Mouse (Mus musculus) limb, embryonic 14.5 days (tissue): ENCODE results near the gene Clip2. TPM values are rescaled to one million over a fixed set of nuclear protein-coding genes. Genes with fewer than 3 reads are reported as not detected.

Experiments
- ATAC-seq: fragments of 200-750 bp; cut with Nextera tagmentation; 2 replicates; pipeline ENCODE4 v1.8.0; 2017; ENCODE audit warnings: low read depth, moderate number of reproducible peaks, moderate TSS enrichment; ENCODE audit not compliant: low FRiP score
- DNase-seq: peaks from one replicate; pipeline ENCODE4 v3.0.0-alpha.2; 2015; ENCODE audit warnings: low spot score
- H3K27ac ChIP-seq: fragments of 300-500 bp; sonication (generic); replicated peaks from 2 replicates; pipeline ENCODE4 v1.5.1; 2014; ENCODE audit warnings: low read depth, mild to moderate bottlenecking, low read length, moderate library complexity, mixed read lengths
- H3K27me3 ChIP-seq: fragments of 300-500 bp; sonication (generic); 2 replicates; pipeline ENCODE4 v1.6.1; 2014; ENCODE audit warnings: low read length, mixed read lengths; ENCODE audit not compliant: control insufficient read depth, insufficient read depth
- H3K36me3 ChIP-seq: fragments of 300-500 bp; sonication (generic); 2 replicates; pipeline ENCODE4 v1.6.1; 2014; ENCODE audit warnings: mild to moderate bottlenecking, low read length, moderate library complexity, mixed read lengths; ENCODE audit not compliant: control insufficient read depth, insufficient read depth
- H3K4me1 ChIP-seq: fragments of 300-500 bp; sonication (generic); 2 replicates; pipeline ENCODE4 v1.6.1; 2014; ENCODE audit warnings: antibody characterized with exemption, low read length, mixed read lengths; ENCODE audit not compliant: control insufficient read depth, insufficient read depth
- H3K4me2 ChIP-seq: fragments of 300-500 bp; sonication (generic); replicated peaks from 2 replicates; pipeline ENCODE4 v1.6.1; 2014; ENCODE audit warnings: low read depth, mild to moderate bottlenecking, low read length, moderate library complexity; ENCODE audit not compliant: severe bottlenecking
- H3K4me3 ChIP-seq: fragments of 300-500 bp; sonication (generic); replicated peaks from 2 replicates; pipeline ENCODE4 v1.5.1; 2014; ENCODE audit warnings: low read length
- H3K9ac ChIP-seq: fragments of 300-500 bp; sonication (generic); 2 replicates; pipeline ENCODE4 v1.6.1; 2014; ENCODE audit warnings: mild to moderate bottlenecking, low read depth, low read length, moderate library complexity; ENCODE audit not compliant: severe bottlenecking
- H3K9me3 ChIP-seq: fragments of 300-500 bp; sonication (generic); 2 replicates; pipeline ENCODE4 v1.6.1; 2016; ENCODE audit warnings: low read length; ENCODE audit not compliant: control insufficient read depth
- POLR2A ChIP-seq: fragments of 200-500 bp; IDR thresholded peaks from 2 replicates; pipeline ENCODE4 v1.8.0; 2012; ENCODE audit warnings: inconsistent platforms, mild to moderate bottlenecking, moderate library complexity, borderline replicate concordance; ENCODE audit not compliant: insufficient read depth, insufficient read length; ENCODE audit errors: extremely low read depth
- WGBS: fragments of 180-500 bp; shearing (Covaris S2); extraction: QIAGEN DNeasy Blood & Tissue Kit; methylation state at CpG from one replicate; pipeline ENCODE4 v1.1.7; 2014; 5-methylcytosine and 5-hydroxymethylcytosine counted together
- polyA plus RNA-seq, 2 experiments: library from polyadenylated mRNA; depleted of rRNA in 1 of 2; stranded (reverse) in 1 of 2; unstranded in 1 of 2; fragments of >200 nt; fragmentation: Nextera tagmentation in 1 of 2; extraction: Ambion mirVana in 1 of 2; gene quantifications; 2 replicates each; pipeline versions ENCODE4 v1.2.1 to v1.2.3; 2012 to 2014

Gene Clip2
- polyA plus RNA-seq, 2 experiments, result 4.7 to 25.5 TPM

DNA sequence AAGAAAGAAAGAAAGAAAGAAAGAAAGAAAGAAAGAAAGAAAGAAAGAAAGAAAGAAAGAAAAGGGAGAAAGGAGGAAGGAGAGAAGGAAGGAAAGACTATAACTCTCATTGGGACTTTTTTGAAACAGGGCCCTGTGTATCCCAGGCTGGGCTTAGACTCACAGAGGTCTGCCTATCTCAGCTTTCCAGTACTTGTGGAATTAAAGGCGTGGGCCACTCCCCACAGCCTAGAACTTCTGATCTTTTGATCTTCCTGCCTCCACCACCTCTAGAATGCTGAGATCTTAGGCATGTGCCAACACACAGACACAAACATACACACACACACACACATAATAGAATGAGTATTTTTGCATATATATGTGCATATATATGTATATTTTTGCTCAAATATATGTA, 87.0 kb downstream of the Clip2 start:
- ATAC-seq (no peak), DNase-seq (no peak)
- Histone ChIP-seq H3K27ac (no peak overlapping the region), H3K4me3 (no peak overlapping the region), H3K9ac (no peak overlapping the region), H3K36me3 (no peaks in the 10 kb centered on the region), H3K9me3 (no peaks in the 10 kb centered on the region), H3K4me2 (no peak overlapping the region), H3K27me3 (no peaks in the 10 kb centered on the region), H3K4me1 (0 out of 2 replicates have a peak, but pooled peaks cover 9% of the 10 kb centered on the region)
- no peak for TF ChIP-seq POLR2A
- WGBS, result 77% methylated on average over 1 of the region's 1 CpGs

DNA sequence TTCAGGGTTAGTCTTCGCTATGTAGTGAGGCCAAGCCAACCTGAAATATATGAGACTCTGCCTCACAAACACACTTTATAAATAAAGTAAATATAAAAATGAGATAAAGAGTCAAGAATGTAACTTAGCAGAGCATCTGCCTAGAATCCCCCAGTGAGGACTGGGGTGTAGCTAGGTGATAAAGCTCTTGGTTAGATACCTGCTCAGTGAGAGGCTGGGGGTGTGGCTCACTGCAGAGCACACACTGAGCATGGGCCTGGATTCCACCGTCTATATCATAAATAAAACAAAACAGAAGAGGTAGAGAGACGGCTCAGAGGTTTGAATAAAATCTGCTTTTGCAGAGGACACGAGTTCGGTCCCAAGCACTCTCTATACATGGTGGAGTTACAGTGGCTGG, 88.0 kb downstream of the Clip2 start:
- Histone ChIP-seq H3K4me3 (no peak overlapping the region), H3K27me3 (no peaks in the 10 kb centered on the region), H3K36me3 (no peaks in the 10 kb centered on the region), H3K4me1 (0 out of 2 replicates have a peak, but pooled peaks cover 9% of the 10 kb centered on the region), H3K27ac (no peak overlapping the region), H3K4me2 (no peak overlapping the region), H3K9ac (no peak overlapping the region), H3K9me3 (no peaks in the 10 kb centered on the region)
- WGBS, result 86% methylated on average over 5 of the region's 5 CpGs
- ATAC-seq (no peak), DNase-seq (no peak)
- no peak for TF ChIP-seq POLR2A

DNA sequence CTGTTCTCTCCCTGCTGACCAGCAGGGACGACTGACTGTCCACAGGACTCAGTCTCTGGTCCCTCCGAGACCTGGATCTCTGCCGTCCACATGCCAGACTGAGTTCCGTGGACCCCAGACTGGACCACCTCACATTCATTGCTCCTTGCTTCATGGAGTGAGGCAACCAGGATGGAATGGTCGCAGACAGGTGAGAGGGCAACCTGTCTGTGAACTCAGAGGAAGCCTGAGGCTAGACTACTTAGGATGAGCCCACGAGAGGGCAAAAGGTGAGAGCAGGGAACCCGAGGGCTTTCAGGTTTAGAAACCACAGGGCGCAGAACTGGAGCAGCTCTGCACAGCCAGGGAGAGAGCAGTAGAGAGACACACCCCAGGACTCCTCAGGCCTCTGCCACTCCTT, 89.5 kb downstream of the Clip2 start:
- H3K27ac ChIP-seq, result no peak overlapping the region
- no peak for ATAC-seq
- H3K9ac ChIP-seq, result no peak overlapping the region
- H3K4me3 ChIP-seq, result no peak overlapping the region
- 81% methylated on average over 8 of the region's 8 CpGs for WGBS
- H3K9me3 ChIP-seq, result no peaks in the 10 kb centered on the region
- no peak for DNase-seq
- H3K27me3 ChIP-seq, result no peaks in the 10 kb centered on the region
- H3K36me3 ChIP-seq, result no peaks in the 10 kb centered on the region
- H3K4me1 ChIP-seq, result 0 out of 2 replicates have a peak, but pooled peaks cover 9% of the 10 kb centered on the region
- no peak for TF ChIP-seq POLR2A
- H3K4me2 ChIP-seq, result no peak overlapping the region

DNA sequence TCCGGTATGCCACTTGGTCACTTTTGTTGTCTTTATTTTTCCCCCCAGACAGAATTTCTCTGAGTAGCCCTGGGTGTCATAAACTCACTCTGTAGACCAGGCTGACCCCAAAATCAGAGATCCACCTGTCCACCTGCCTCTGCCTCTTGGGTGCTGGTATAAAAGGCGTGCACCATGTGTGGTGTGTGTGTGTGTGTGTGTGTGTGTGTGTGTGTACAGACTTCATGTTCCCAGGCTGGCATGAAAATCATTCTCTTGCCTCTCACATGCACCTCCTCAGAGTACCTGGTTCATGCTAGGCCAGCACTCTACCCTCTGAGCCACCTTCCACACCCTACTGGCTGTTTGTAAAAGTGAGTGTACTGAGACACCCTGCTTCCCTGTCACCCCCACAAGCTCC, 89.9 kb downstream of the Clip2 start:
- no peaks in the 10 kb centered on the region for H3K27me3 ChIP-seq
- no peak overlapping the region for H3K4me2 ChIP-seq
- no peak overlapping the region for H3K27ac ChIP-seq
- H3K9ac ChIP-seq, result no peak overlapping the region
- 0 out of 2 replicates have a peak, but pooled peaks cover 9% of the 10 kb centered on the region for H3K4me1 ChIP-seq
- WGBS, result 86% methylated on average over 2 of the region's 2 CpGs
- ATAC-seq (no peak), DNase-seq (no peak)
- H3K36me3 ChIP-seq, result no peaks in the 10 kb centered on the region
- no peak for TF ChIP-seq POLR2A
- H3K9me3 ChIP-seq, result no peaks in the 10 kb centered on the region
- H3K4me3 ChIP-seq, result no peak overlapping the region

DNA sequence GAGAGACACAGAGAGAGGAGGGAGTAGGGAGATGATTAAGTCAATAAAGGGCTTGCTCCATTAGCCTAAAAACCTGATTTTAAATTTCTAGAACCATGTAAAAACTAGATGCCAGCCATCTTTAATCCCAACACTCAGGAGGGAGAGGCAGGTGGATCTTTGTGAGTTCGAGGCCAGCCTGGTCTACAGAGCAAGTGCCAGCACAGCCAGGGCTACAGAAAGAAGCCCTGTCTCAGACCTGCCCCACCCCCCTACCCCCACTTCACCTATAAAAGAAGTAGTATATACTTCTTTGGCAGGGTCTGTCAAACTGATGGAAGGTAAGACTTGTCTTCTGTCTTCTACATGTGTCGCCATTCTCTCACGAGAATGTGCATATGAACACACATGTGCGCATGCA, 91.7 kb downstream of the Clip2 start:
- no peak overlapping the region for H3K4me3 ChIP-seq
- no peaks in the 10 kb centered on the region for H3K4me1 ChIP-seq
- H3K9me3 ChIP-seq, result no peaks in the 10 kb centered on the region
- no peak overlapping the region for H3K4me2 ChIP-seq
- 86% methylated on average over 4 of the region's 4 CpGs for WGBS
- no peak for TF ChIP-seq POLR2A
- ATAC-seq (no peak), DNase-seq (no peak)
- no peaks in the 10 kb centered on the region for H3K36me3 ChIP-seq
- H3K27me3 ChIP-seq, result no peaks in the 10 kb centered on the region
- H3K27ac ChIP-seq, result no peak overlapping the region
- H3K9ac ChIP-seq, result no peak overlapping the region

DNA sequence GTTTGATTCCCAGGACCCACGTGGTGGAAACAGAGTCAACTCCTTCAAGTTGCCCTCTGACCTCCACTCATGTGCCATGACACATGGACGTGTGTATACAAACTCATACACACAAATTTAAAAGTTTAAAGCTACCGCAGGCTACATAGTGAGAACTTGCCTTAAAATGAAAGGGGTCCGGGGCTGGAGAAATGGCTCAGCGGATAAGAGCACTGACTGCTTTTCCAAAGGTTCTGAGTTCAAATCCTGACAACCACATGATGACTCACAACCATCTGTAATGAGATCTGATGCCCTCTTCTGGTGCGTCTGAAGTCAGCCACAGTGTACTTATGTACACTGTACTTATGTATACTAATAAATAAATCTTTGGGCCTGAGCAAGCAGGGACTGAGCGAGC, 93.1 kb downstream of the Clip2 start:
- H3K4me2 ChIP-seq, result no peak overlapping the region
- H3K9me3 ChIP-seq, result no peaks in the 10 kb centered on the region
- no peak overlapping the region for H3K27ac ChIP-seq
- H3K9ac ChIP-seq, result no peak overlapping the region
- no peak for DNase-seq
- no peak overlapping the region for H3K4me3 ChIP-seq
- no peaks in the 10 kb centered on the region for H3K27me3 ChIP-seq
- 91% methylated on average over 7 of the region's 7 CpGs for WGBS
- no peaks in the 10 kb centered on the region for H3K36me3 ChIP-seq
- no peak for ATAC-seq
- H3K4me1 ChIP-seq, result peaks cover 10% of the 10 kb centered on the region
- TF ChIP-seq POLR2A, result no peak
